Mouse (Mus musculus) cerebellum, postnatal 36 days (tissue): ENCODE results near the gene Rgl2.
"Not testable (repeated sequence)": the region's sequence is repeated elsewhere in the genome, so short reads cannot be mapped to it uniquely, and the experiment has no call there.

Source experiments
- DNase-seq, 2 experiments: peaks; one replicate each; pipeline ENCODE4 v3.0.0; 2021 to 2022; ENCODE audit warnings: mixed read lengths in 2 of 2

The Rgl2 gene

GRCm38 (mm10) chr17:33951021-33951946 is 21.9 kb downstream of the Rgl2 start, which contains the start of gene B3galt4:
Gene B3galt4 (minus strand): TSS chr17:33951488.
- DNase-seq = peak; percentile 72 to 73

GRCm38 (mm10) chr17:33952015-33952414 is 22.7 kb downstream of the Rgl2 start:
- not testable (repeated sequence) for DNase-seq

- DNase-seq = no peak
These were observed 23.5 kb downstream of the Rgl2 start for GRCm38 (mm10) chr17:33952879-33953278.

GRCm38 (mm10) chr17:33953310-33953709 is 24.0 kb downstream of the Rgl2 start:
- DNase-seq = no peak

GRCm38 (mm10) chr17:33953961-33954565 is 24.7 kb downstream of the Rgl2 start:
- DNase-seq = no peak

GRCm38 (mm10) chr17:33954646-33955554 is 25.6 kb downstream of the Rgl2 start:
- no peak for DNase-seq

GRCm38 (mm10) chr17:33955555-33956214 is 26.3 kb downstream of the Rgl2 start, which contains the start of the genes Vps52 and Rps18:
Gene Vps52 (plus strand): TSS chr17:33955812.
Gene Rps18 (minus strand): TSS chr17:33956001.
- peak; percentile 93 to 97 for DNase-seq

- DNase-seq = no peak
These were observed 27.0 kb downstream of the Rgl2 start for GRCm38 (mm10) chr17:33956336-33956735.

- no peak for DNase-seq
These were observed 28.1 kb downstream of the Rgl2 start for GRCm38 (mm10) chr17:33957493-33957892.

GRCm38 (mm10) chr17:33958451-33958850 is 29.1 kb downstream of the Rgl2 start:
- DNase-seq = no peak

GRCm38 (mm10) chr17:33959135-33959534 is 29.8 kb downstream of the Rgl2 start:
- no peak for DNase-seq

- DNase-seq = no peak
These were observed 30.6 kb downstream of the Rgl2 start for GRCm38 (mm10) chr17:33959948-33960347.

GRCm38 (mm10) chr17:33962876-33963275 is 33.5 kb downstream of the Rgl2 start:
- no peak for DNase-seq

GRCm38 (mm10) chr17:33965082-33965845 is 35.9 kb downstream of the Rgl2 start:
- no peak for DNase-seq

- DNase-seq = no peak
These were observed 36.7 kb downstream of the Rgl2 start for GRCm38 (mm10) chr17:33965846-33966550.

- DNase-seq = peak; percentile 82 to 85
These were observed 39.1 kb downstream of the Rgl2 start for GRCm38 (mm10) chr17:33968489-33968888.

GRCm38 (mm10) chr17:33968927-33969326 is 39.6 kb downstream of the Rgl2 start:
- no peak for DNase-seq

GRCm38 (mm10) chr17:33969394-33969793 is 40.1 kb downstream of the Rgl2 start:
- DNase-seq = no peak

GRCm38 (mm10) chr17:33972691-33973090 is 43.3 kb downstream of the Rgl2 start:
- DNase-seq = no peak

GRCm38 (mm10) chr17:33973572-33973971 is 44.2 kb downstream of the Rgl2 start:
- DNase-seq = no peak
